Mouse (Mus musculus) embryonic stem cell, embryonic (primary cell): Measurements from ENCODE around the gene Kcnj9.

Experiments
- CTCF ChIA-PET, 4 experiments: fragments of 300-600 bp in 2 of 4; fragments of 350-600 bp in 2 of 4; sonication (Branson Sonifier 250); formaldehyde crosslinking; loops; one replicate each; lab custom pipeline; 2022; ENCODE audit warnings: inconsistent platforms in 2 of 4; lab: Charles Lee
- POLR2A ChIA-PET, 4 experiments: fragments of 300-600 bp in 2 of 4; fragments of 350-600 bp in 2 of 4; sonication (Branson Sonifier 250); formaldehyde crosslinking; loops; one replicate each; lab custom pipeline; 2022; ENCODE audit warnings: antibody characterized with exemption in 4 of 4, inconsistent platforms in 1 of 4; lab: Charles Lee

Gene Kcnj9

GRCm38 (mm10) chr1:172273386-172273785 is 55.7 kb downstream of the Kcnj9 start:
- POLR2A ChIA-PET, result interaction anchor here in 3 of 4 experiments (0.6 to 3.0 kb wide), 8 partner anchors 9 to 275 kb away, joined by 3 to 10 read pairs (median 4); partner anchors contain the start of gene Atp1a2 (in 1 of the 3)
- CTCF ChIA-PET, result interaction anchor here in 1 of 4 experiments (1.2 kb wide), 1 partner anchor 51 kb away, joined by 3 read pairs; no protein-coding TSS in a partner anchor

GRCm38 (mm10) chr1:172271765-172272164 is 57.4 kb downstream of the Kcnj9 start:
- CTCF ChIA-PET, result no interaction called here
- POLR2A ChIA-PET, result no interaction called here

- POLR2A ChIA-PET, result interaction anchor here in 1 of 4 experiments (1.3 to 1.9 kb wide), 3 partner anchors 7 to 28 kb away, joined by 3 to 7 read pairs (median 5); no protein-coding TSS in a partner anchor
Observed at GRCm38 (mm10) chr1:172271208-172271607, 57.9 kb downstream of the Kcnj9 start.

More at GRCm38 (mm10) chr1:172271208-172271607, 57.9 kb downstream of the Kcnj9 start:
- CTCF ChIA-PET, result no interaction called here
